Mouse (Mus musculus): ENCODE measurements around the gene Ranbp17.
"Not testable (repeated sequence)": the region's sequence is repeated elsewhere in the genome, so short reads cannot be mapped to it uniquely, and the experiment has no call there.

Ranbp17 gene

GRCm38 (mm10) chr11:33513376-33513991 is at the start of gene Ranbp17:
Gene Ranbp17 (minus strand): TSS chr11:33513746.
- no peak for DNase-seq (ENCODE audit: extremely low read depth, low read depth)

- DNase-seq (ENCODE audit: extremely low read depth, low read depth) = no peak
Measured at GRCm38 (mm10) chr11:33554123-33554522, 40.6 kb upstream of the Ranbp17 start.

- no peak for DNase-seq (ENCODE audit: extremely low read depth, low read depth)
Measured at GRCm38 (mm10) chr11:33550861-33551560, 37.5 kb upstream of the Ranbp17 start.

GRCm38 (mm10) chr11:33547386-33547785 is 33.8 kb upstream of the Ranbp17 start:
- no peak for DNase-seq (ENCODE audit: extremely low read depth, low read depth)

GRCm38 (mm10) chr11:33544945-33545344 is 31.4 kb upstream of the Ranbp17 start:
- no peak for DNase-seq (ENCODE audit: extremely low read depth, low read depth)

GRCm38 (mm10) chr11:33544121-33544520 is 30.6 kb upstream of the Ranbp17 start:
- DNase-seq (ENCODE audit: extremely low read depth, low read depth) = no peak

GRCm38 (mm10) chr11:33537390-33538125 is 24.0 kb upstream of the Ranbp17 start:
- no peak for DNase-seq (ENCODE audit: extremely low read depth, low read depth)

GRCm38 (mm10) chr11:33536636-33537035 is 23.1 kb upstream of the Ranbp17 start:
- no peak for DNase-seq (ENCODE audit: extremely low read depth, low read depth)

GRCm38 (mm10) chr11:33534541-33534940 is 21.0 kb upstream of the Ranbp17 start:
- no peak for DNase-seq (ENCODE audit: extremely low read depth, low read depth)

- no peak for DNase-seq (ENCODE audit: extremely low read depth, low read depth)
Measured at GRCm38 (mm10) chr11:33533577-33533976, 20.0 kb upstream of the Ranbp17 start.

GRCm38 (mm10) chr11:33529576-33529975 is 16.0 kb upstream of the Ranbp17 start:
- no peak for DNase-seq (ENCODE audit: extremely low read depth, low read depth)

GRCm38 (mm10) chr11:33512854-33513375 is 631 bp downstream of the Ranbp17 start:
- DNase-seq (ENCODE audit: extremely low read depth, low read depth) = no peak

GRCm38 (mm10) chr11:33509401-33509800 is 4.1 kb downstream of the Ranbp17 start:
- DNase-seq (ENCODE audit: extremely low read depth, low read depth) = no peak

- no peak for DNase-seq (ENCODE audit: extremely low read depth, low read depth)
Measured at GRCm38 (mm10) chr11:33485746-33486145, 27.8 kb downstream of the Ranbp17 start.

GRCm38 (mm10) chr11:33480410-33480809 is 33.1 kb downstream of the Ranbp17 start:
- DNase-seq (ENCODE audit: extremely low read depth, low read depth) = no peak

- no peak for DNase-seq (ENCODE audit: extremely low read depth, low read depth)
Measured at GRCm38 (mm10) chr11:33479209-33479608, 34.3 kb downstream of the Ranbp17 start.

- DNase-seq (ENCODE audit: extremely low read depth, low read depth) = no peak
Measured at GRCm38 (mm10) chr11:33476634-33477033, 36.9 kb downstream of the Ranbp17 start.

- DNase-seq (ENCODE audit: extremely low read depth, low read depth) = no peak
Measured at GRCm38 (mm10) chr11:33461172-33461571, 52.4 kb downstream of the Ranbp17 start.

- no peak for DNase-seq (ENCODE audit: extremely low read depth, low read depth)
Measured at GRCm38 (mm10) chr11:33454069-33454468, 59.5 kb downstream of the Ranbp17 start.

GRCm38 (mm10) chr11:33433813-33434212 is 79.7 kb downstream of the Ranbp17 start:
- DNase-seq (ENCODE audit: extremely low read depth, low read depth) = no peak

GRCm38 (mm10) chr11:33428238-33428637 is 85.3 kb downstream of the Ranbp17 start:
- not testable (repeated sequence) for DNase-seq (ENCODE audit: extremely low read depth, low read depth)

- DNase-seq (ENCODE audit: extremely low read depth, low read depth) = not testable (repeated sequence)
Measured at GRCm38 (mm10) chr11:33427789-33428188, 85.8 kb downstream of the Ranbp17 start.
